Mouse (Mus musculus) CH12.LX (cell line): ENCODE results near the gene Scd2.

Experiments
- CTCF ChIP-seq, 2 experiments: IDR thresholded peaks in 1 of 2; conservative IDR thresholded peaks in 1 of 2; 2 replicates each; pipeline ENCODE4 v1.5.1; 2011 to 2012; ENCODE audit warnings: low read depth in 2 of 2, low read length in 2 of 2, improper control_type of control experiment in 1 of 2, inconsistent platforms in 1 of 2, mild to moderate bottlenecking in 1 of 2, moderate library complexity in 1 of 2
- EP300 ChIP-seq: IDR thresholded peaks from 2 replicates; pipeline ENCODE4 v1.6.1; 2011; ENCODE audit warnings: low read length, improper control_type of control experiment
- MXI1 ChIP-seq: IDR thresholded peaks from 2 replicates; pipeline ENCODE4 v1.6.1; 2011; ENCODE audit warnings: mild to moderate bottlenecking, low read depth, low read length, improper control_type of control experiment
- POLR2A ChIP-seq: IDR thresholded peaks from 2 replicates; pipeline ENCODE4 v1.6.1; 2011; ENCODE audit warnings: low read depth, mild to moderate bottlenecking, improper control_type of control experiment, low read length
- SMC3 ChIP-seq: IDR thresholded peaks from 2 replicates; pipeline ENCODE4 v1.6.1; 2011; ENCODE audit warnings: low read depth, low read length, improper control_type of control experiment

- no peak for TF ChIP-seq POLR2A
- no peak for TF ChIP-seq MXI1
- no peak for TF ChIP-seq CTCF (conservative IDR thresholded peaks at IDR 0.05 in 1 of 2, IDR thresholded peaks at IDR 0.05 in 1 of 2; ENCODE audit: low read depth in 2 of 2, low read length in 2 of 2)
- no peak for TF ChIP-seq EP300
- no peak for TF ChIP-seq SMC3
Measured at GRCm38 (mm10) chr19:44246341-44246911, 47.0 kb upstream of the Scd2 start.
